Mouse (Mus musculus): ENCODE data around the gene Bcl2l1.

Gene Bcl2l1

DNA sequence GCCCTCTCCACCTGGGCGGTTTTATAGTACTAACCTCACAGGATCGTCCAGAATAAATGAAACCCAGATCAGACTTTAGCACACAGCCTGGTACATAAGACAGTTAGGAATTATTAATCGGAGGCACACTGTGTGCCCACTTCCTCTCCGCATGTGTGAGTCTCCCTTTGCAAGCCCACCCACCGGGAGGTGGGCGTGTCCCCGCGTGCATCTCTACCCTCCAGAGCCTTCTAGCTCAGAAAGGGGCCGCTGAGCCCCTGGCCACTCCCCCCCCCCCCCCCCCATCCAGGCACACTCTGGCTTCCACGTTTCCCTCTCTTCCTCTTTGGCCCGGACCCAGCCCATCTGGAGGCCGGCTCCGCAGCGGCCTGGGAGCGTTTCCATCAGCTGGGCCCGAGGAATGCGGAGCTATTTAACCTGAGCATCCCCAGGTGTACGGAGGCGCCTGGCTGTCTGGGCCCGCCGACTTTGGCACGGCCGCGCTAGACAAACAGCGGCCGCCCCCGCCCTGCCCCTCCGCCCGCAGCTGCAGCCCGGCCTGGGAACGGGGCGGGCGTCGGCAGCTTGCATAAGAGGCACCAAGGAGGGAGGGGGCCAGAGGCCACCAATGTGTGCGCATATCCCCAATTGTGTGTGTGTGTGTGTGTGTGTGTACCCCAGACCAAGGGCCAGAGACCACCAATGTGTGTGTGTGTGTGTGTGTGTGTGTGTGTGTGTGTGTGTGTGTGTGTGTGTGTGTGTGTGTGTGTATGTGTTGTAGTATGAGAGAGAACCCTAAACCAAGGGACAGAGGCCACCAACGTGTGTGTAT is 92.3 kb downstream of the Bcl2l1 start:
- CTCF ChIA-PET = interaction anchor here (0.6 to 0.7 kb wide), 3 partner anchors 16 to 27 kb away, joined by 3 to 19 read pairs (median 3); no protein-coding TSS in a partner anchor

DNA sequence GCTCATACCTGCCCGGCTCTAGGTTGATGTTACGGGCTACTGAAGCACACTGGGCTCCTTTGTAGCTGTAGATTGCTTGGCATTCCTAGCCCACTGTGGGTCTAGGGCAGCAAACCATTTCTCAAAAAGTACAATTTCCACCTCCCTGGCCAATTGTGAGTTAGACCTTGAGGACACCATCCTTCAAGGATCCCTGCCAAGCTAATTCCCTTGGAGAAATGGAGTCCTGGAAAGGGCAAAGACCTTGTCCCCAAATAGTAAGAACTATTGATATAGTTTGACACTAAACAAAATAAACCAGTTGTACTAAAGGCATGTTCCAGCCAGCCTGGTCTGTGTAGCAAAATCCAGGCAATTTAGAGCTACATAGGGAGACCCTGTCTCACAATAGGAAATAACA is 93.2 kb downstream of the Bcl2l1 start:
- CTCF ChIA-PET = interaction anchor here (0.6 kb wide), 1 partner anchor 64 kb away, joined by 9 read pairs; no protein-coding TSS in a partner anchor

DNA sequence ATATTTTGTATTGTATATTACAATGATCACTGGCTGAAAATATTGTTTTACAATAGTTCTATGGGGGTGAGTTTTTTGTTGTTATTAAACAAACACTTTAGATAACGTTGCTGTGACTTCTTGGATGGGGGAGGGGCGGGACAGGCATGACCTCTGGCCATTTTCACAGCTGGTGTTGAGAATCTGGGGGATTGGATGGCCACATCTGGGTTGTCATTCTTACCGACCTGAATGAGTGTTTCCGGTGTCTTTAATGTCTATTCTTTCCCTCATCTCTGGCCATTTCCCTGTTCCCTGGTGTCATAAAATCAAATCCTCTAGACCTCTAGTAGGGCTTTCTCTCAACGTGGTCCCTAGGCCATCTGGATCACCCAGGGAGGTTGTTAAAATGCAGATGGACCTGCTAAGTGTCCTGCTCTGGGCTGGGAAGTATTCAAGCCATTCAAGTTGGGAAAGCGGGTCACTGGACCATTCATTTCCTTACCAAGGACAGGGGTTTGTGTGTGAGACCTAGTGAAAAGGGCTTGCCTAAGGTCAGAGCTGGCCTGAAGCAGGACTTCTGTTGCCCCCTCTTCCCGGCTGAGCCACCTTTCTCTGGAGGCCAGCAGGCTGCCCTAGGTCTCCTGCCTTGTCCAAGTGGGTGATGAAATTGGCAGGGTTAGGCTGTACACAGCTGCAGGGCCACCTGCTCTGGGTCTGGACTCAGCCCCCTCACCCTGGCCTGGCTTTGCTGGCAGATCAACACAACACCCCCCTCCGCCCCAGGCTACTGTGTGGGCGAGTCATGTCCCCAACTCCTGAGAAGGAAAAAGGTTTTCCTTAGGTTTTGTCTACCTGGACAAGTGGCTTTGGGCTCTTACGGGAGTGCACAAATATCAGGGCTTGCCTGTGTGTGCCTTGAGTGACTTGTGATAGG is 94.0 kb downstream of the Bcl2l1 start:
- CTCF ChIA-PET = interaction anchor here (0.6 kb wide), 1 partner anchor 65 kb away, joined by 9 read pairs; no protein-coding TSS in a partner anchor

DNA sequence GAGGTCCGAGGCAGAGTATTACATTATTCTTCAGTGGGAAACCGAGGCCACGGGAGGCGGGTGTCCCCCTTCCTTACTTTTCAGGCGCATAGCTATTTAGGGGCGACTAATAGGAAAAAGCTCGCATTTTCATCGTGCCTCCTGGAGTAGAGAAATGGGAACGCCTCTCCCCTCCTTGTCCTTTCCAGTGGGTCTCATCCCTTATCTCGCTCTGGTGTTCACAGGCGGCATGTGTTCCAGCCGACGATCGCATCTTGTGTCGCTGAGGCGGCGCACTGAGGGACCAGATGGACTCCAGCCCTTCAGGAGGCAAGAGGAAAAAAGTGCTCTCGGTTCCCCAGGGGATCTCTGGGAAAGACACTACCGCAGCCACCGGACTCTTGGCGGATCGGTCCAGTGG is 94.8 kb downstream of the Bcl2l1 start:
- CTCF ChIA-PET = no interaction called here

DNA sequence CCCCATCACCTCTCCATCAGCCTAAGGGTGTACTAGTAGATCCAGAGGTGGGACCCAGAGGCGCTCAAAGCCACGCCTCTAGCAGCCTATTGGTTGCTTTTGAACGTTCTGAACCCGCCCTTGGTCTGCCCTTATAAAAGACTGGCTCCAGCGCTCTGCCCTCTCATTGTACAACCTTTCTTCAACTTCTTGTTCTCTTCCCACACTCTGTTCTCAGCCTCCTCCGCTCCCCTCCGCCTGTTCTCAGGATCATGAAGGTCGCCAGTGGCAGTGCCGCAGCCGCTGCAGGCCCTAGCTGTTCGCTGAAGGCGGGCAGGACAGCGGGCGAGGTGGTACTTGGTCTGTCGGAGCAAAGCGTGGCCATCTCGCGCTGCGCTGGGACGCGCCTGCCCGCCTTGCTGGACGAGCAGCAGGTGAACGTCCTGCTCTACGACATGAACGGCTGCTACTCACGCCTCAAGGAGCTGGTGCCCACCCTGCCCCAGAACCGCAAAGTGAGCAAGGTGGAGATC is 95.4 kb downstream of the Bcl2l1 start, which contains the start of gene Id1:
TSS of gene Id1 (plus strand) at position 162 of the 512 bp plus-strand sequence.
- CTCF ChIA-PET = no interaction called here

DNA sequence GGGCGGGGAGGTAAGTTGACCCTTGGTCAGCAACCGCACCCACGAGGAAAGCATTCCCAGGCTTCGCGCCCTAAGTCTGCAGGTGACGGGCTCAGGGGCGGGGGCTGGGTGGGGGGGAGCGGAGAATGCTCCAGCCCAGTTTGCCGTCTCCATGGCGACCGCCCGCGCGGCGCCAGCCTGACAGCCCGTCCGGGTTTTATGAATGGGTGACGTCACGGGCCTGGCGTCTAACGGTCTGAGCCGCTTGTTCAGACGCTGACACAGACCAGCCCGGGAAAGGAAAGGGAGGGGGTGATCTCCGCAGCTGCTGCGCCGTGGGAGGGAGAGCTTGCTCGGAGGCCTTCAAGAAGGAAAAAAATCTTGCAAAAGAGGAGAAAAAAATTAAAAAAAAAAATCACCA is 96.5 kb downstream of the Bcl2l1 start:
- CTCF ChIA-PET = no interaction called here

DNA sequence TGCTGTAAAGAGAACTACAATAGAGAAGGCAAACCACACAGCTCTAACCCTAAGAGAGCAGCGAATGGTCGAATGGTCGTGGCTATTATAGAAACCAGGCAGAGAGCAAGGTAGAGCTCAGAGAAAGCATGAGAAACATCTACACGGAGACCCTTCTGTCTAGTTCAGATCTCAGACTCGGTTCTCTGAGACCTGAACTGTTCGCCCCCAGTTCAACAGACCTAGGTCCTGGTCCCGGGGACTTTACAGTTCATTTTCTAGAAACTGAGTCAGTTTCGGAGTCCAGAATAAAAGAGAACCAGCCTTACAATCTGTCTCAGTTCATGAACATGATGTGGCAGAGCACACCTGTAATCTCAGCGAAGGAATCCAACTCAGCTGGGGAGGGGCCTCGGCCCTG is 97.0 kb downstream of the Bcl2l1 start:
- CTCF ChIA-PET = no interaction called here

DNA sequence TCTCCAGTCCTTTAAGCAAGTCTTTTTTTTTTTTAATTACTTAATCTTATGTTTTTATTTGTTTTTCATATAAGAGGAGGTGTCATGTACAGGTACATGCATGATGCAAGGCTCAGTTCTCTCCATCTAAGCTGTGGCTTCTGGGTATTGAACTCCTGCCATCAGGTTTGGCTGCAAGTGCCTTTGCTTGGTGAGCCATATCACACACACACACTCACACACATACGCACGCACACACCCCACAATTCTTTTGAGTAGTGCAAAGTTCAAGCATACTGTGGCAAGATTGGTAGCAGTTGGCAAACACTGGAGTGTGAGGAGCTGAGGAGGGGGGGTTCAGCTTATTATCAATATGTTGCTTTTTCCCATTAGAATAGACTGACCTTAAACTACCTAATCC is 98.3 kb downstream of the Bcl2l1 start:
- CTCF ChIA-PET = interaction anchor here (0.7 kb wide), 1 partner anchor 96 kb away, joined by 8 read pairs; no protein-coding TSS in a partner anchor

Measured in spleen, embryonic (tissue).